Mouse (Mus musculus): ENCODE data around the gene Dhdh. TPM values are rescaled to one million over a fixed set of nuclear protein-coding genes. Genes with fewer than 3 reads are reported as not detected.
A peak's percentile ranks its signal among the peaks of the same experiment; 100 is the strongest.
"Not testable (repeated sequence)": the region's sequence is repeated elsewhere in the genome, so short reads cannot be mapped to it uniquely, and the experiment has no call there.

The Dhdh gene
- polyA plus RNA-seq, 1 experiment from 2014 or later: 3.7 TPM

DNA sequence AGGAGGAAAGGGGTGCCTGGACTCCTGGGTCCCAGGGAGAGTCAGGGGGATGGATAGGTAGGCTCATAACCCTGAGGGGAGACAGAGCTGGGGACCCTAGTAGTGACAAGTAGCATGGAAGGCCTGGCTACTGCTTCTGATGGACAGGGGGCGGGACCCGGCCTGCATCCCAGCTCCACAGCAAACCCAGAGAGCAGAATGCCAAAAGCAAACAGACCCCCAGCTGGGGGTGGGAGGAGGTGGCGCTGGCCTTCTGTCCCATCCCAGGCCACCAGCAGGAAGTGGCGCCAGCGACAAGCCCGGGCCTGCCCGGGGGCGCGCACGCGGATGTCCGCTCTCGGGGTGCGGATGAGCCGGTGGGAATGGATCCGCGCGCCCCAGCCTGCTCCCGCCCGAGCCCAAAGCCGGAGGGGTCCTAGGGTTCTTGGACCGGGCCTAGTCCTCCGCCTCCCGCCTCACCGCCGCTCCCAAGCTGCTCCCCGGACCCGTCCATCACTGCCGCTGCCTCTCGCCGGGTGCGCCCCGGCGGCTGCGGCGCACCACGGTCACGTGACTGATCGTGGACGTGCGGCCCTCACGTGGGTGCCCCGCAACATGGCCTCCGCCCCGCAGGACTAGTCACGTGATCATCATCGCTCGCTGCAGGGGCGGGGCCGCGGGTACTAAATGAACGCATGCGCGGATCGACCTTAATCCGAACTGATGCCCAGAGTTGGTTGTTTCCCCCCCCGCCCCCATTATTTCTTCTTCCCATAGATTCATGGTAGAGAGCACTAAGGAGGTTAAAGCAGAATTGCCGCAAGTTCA is 22.1 kb downstream of the Dhdh start, which contains the start of gene Bax:
Gene Bax (minus strand): TSS at position 616 of the 807 bp plus-strand sequence.
- under 1% methylated on average over 58 of the region's 58 CpGs for WGBS
- Histone ChIP-seq H3K27ac (ENCODE audit: low read length) (peak within 1 kb of the TSS; percentile 73), H3K27me3 (ENCODE audit: control insufficient read depth, insufficient read depth, low read depth, low read length) (no peaks in the 10 kb centered on the region), H3K4me2 (ENCODE audit: low read depth, low read length) (peak within 1 kb of the TSS; percentile 85), H3K4me3 (ENCODE audit: low read length) (peak within 1 kb of the TSS; percentile 84), H3K9ac (ENCODE audit: low read length) (peak within 1 kb of the TSS; percentile 84), H3K9me3 (ENCODE audit: control insufficient read depth, low read length) (no peaks in the 10 kb centered on the region), H3K4me1 (replicated peaks; ENCODE audit: control insufficient read depth, insufficient read depth, low read length) (peaks cover 14% of the 10 kb centered on the region), H3K36me3 (ENCODE audit: control insufficient read depth, insufficient read depth, low read length) (peaks cover 16% of the 10 kb centered on the region)
- ATAC-seq (ENCODE audit: low read depth): peak; percentile 87

DNA sequence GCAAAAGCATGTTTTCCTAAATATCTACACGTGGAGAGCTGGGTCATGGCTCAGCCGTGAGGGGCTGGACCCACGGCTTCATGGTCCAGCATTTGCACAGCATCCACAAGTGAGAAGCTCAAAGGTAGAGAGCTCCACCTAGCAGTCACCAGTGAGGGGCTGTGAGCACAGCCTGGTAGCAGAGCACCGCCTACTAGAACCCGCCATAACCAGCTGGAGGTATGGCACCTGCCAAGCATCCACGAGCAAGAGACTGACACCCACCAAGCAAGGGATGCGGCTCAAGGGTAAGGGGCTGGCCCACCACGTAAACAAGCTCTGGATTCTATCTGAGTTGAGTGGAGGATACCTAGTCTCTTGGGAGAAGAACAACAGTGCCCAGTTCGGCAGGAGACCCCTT is 23.1 kb downstream of the Dhdh start:
- H3K4me3 ChIP-seq (ENCODE audit: low read length): peak overlapping the region; percentile 84
- ATAC-seq (ENCODE audit: low read depth): no peak
- no peaks in the 10 kb centered on the region for H3K9me3 ChIP-seq (ENCODE audit: control insufficient read depth, low read length)
- no peaks in the 10 kb centered on the region for H3K27me3 ChIP-seq (ENCODE audit: control insufficient read depth, insufficient read depth, low read depth, low read length)
- peaks cover 20% of the 10 kb centered on the region for H3K4me1 ChIP-seq (replicated peaks; ENCODE audit: control insufficient read depth, insufficient read depth, low read length)
- H3K4me2 ChIP-seq (ENCODE audit: low read depth, low read length): peak overlapping the region; percentile 85
- 71% methylated on average over 9 of the region's 9 CpGs for WGBS
- H3K9ac ChIP-seq (ENCODE audit: low read length): no peak overlapping the region; the same call in 1 of the 2 replicates
- no peak overlapping the region for H3K27ac ChIP-seq (ENCODE audit: low read length)
- H3K36me3 ChIP-seq (ENCODE audit: control insufficient read depth, insufficient read depth, low read length): peaks cover 16% of the 10 kb centered on the region

DNA sequence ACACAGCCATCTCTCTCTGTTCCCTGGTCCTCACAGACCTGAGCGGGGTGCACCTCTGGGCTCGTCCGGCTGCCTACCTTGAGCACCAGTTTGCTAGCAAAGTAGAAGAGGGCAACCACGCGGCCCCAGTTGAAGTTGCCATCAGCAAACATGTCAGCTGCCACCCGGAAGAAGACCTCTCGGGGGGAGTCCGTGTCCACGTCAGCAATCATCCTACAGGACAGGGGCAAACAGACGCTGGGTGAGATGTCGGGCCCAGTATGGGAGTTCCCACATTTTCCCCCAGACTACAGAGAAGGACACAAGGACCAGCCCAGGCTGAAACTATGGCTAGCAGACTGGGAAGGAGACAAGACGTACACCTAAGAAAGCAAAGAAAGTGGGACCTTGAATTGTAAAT is 23.5 kb downstream of the Dhdh start:
- Histone ChIP-seq H3K9ac (ENCODE audit: low read length) (no peak overlapping the region), H3K4me3 (ENCODE audit: low read length) (no peak overlapping the region), H3K27ac (ENCODE audit: low read length) (no peak overlapping the region), H3K9me3 (ENCODE audit: control insufficient read depth, low read length) (no peaks in the 10 kb centered on the region), H3K4me2 (ENCODE audit: low read depth, low read length) (no peak overlapping the region), H3K4me1 (replicated peaks; ENCODE audit: control insufficient read depth, insufficient read depth, low read length) (peaks cover 25% of the 10 kb centered on the region), H3K36me3 (ENCODE audit: control insufficient read depth, insufficient read depth, low read length) (peaks cover 16% of the 10 kb centered on the region), H3K27me3 (ENCODE audit: control insufficient read depth, insufficient read depth, low read depth, low read length) (no peaks in the 10 kb centered on the region)
- 92% methylated on average over 12 of the region's 12 CpGs for WGBS
- no peak for ATAC-seq (ENCODE audit: low read depth)

DNA sequence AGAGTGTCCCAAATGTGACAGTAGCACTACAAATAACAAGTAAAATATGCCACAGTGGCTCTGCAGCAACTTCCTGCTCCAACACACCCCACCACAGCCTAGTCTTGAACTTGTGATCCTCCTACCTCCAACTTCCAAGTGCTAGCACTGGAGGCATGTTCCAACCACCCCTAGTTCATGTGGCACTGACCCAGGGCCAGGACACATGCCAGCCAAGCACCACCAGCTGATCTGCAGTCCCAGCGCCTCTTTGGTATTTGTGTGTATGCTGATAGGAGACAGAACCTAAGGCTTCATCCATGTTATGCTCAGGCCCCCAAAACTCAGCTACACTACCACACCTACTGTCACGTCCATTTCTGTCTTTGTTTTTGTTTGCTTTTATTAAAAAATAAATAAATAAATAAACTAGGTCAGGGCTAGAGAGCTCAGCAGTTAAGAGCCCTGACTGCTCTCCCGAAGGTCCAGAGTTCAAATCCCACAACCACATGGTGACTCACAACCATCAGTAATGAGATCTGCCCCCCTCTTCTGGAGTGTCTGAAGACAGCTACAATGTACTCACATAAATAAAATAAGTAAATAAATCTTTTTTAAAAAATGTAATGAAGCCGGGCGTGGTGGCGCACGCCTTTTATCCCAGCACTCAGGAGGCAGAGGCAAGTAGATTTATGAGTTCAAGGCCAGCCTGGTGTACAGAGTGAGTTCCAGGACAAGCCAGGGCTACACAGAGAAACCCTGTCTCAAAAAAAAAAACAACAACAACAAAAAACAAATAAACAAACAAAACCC is 24.4 kb downstream of the Dhdh start:
- H3K27ac ChIP-seq (ENCODE audit: low read length): no peak overlapping the region
- H3K4me1 ChIP-seq (replicated peaks; ENCODE audit: control insufficient read depth, insufficient read depth, low read length): peaks cover 27% of the 10 kb centered on the region
- no peak for ATAC-seq (ENCODE audit: low read depth)
- no peaks in the 10 kb centered on the region for H3K27me3 ChIP-seq (ENCODE audit: control insufficient read depth, insufficient read depth, low read depth, low read length)
- H3K4me3 ChIP-seq (ENCODE audit: low read length): no peak overlapping the region
- H3K4me2 ChIP-seq (ENCODE audit: low read depth, low read length): no peak overlapping the region
- H3K9ac ChIP-seq (ENCODE audit: low read length): no peak overlapping the region
- WGBS: 91% methylated on average over 7 of the region's 7 CpGs
- no peaks in the 10 kb centered on the region for H3K9me3 ChIP-seq (ENCODE audit: control insufficient read depth, low read length)
- peaks cover 16% of the 10 kb centered on the region for H3K36me3 ChIP-seq (ENCODE audit: control insufficient read depth, insufficient read depth, low read length)

DNA sequence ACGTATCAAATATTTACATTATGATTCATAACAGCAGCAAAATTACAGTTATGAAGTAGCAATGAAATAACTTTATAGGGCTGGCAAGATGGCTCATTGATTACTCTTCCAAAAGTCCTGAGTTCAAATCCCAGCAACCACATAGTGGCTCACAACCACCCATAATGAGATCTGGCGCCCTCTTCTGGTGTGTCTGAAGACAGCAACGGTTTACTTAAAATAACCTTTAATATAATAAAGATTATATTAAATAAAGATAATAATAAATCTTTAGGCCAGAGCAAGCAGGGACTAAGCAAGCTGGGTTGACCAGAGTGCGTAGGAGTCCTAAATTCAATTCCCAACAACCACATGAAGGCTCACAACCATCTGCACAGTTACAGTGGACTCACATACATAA is 25.7 kb downstream of the Dhdh start:
- not testable (repeated sequence) for H3K4me2 ChIP-seq (ENCODE audit: low read depth, low read length); H3K9me3 ChIP-seq (ENCODE audit: control insufficient read depth, low read length); H3K27ac ChIP-seq (ENCODE audit: low read length); H3K9ac ChIP-seq (ENCODE audit: low read length); ATAC-seq (ENCODE audit: low read depth); H3K4me3 ChIP-seq (ENCODE audit: low read length); H3K27me3 ChIP-seq (ENCODE audit: control insufficient read depth, insufficient read depth, low read depth, low read length)
- WGBS: 76% methylated on average over 4 of the region's 4 CpGs
- Histone ChIP-seq H3K4me1 (replicated peaks; ENCODE audit: control insufficient read depth, insufficient read depth, low read length) (peaks cover 33% of the 10 kb centered on the region), H3K36me3 (ENCODE audit: control insufficient read depth, insufficient read depth, low read length) (peaks cover 21% of the 10 kb centered on the region)

DNA sequence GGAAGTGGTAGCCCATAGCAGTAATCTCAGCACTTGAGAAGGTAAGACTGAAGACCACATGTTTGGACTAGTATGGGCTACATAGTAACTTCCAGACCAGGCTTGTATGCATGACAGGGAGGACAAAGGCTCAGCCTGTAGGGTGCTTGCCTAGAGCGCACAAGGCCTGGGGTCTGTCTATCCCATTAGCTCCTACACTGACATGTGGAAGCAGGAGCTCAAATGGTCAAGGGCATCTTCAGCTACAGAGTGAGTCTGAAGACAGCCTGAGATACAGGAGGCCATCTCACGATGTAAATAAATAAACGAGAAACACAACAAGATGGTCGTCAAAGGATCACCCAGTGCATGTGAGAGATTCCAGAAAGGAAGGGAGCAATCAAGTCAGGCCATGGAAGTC is 26.3 kb downstream of the Dhdh start:
- peaks cover 25% of the 10 kb centered on the region for H3K36me3 ChIP-seq (ENCODE audit: control insufficient read depth, insufficient read depth, low read length)
- H3K9me3 ChIP-seq (ENCODE audit: control insufficient read depth, low read length): no peaks in the 10 kb centered on the region
- no peak for ATAC-seq (ENCODE audit: low read depth)
- H3K4me1 ChIP-seq (replicated peaks; ENCODE audit: control insufficient read depth, insufficient read depth, low read length): peaks cover 38% of the 10 kb centered on the region
- 81% methylated on average over 4 of the region's 4 CpGs for WGBS
- H3K27me3 ChIP-seq (ENCODE audit: control insufficient read depth, insufficient read depth, low read depth, low read length): no peaks in the 10 kb centered on the region
- no peak overlapping the region for H3K4me2 ChIP-seq (ENCODE audit: low read depth, low read length)
- H3K27ac ChIP-seq (ENCODE audit: low read length): no peak overlapping the region
- no peak overlapping the region for H3K9ac ChIP-seq (ENCODE audit: low read length)
- H3K4me3 ChIP-seq (ENCODE audit: low read length): no peak overlapping the region

DNA sequence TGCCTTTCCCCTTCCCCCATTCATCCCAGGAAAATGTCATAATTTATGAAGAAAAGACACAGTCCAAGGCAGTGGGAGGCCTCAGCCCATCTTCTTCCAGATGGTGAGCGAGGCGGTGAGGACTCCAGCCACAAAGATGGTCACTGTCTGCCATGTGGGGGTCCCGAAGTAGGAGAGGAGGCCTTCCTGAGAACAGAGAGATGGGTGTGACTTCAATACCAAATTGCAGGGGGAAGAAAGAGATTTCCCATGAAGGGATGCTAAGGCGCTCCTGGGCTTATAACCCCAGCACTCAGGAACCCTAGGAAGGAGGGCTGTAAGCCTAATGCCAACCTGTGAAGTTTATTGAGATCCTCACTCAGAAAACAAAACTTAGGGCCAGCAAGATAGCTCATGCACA is 26.8 kb downstream of the Dhdh start:
- no peaks in the 10 kb centered on the region for H3K27me3 ChIP-seq (ENCODE audit: control insufficient read depth, insufficient read depth, low read depth, low read length)
- no peaks in the 10 kb centered on the region for H3K9me3 ChIP-seq (ENCODE audit: control insufficient read depth, low read length)
- H3K4me1 ChIP-seq (replicated peaks; ENCODE audit: control insufficient read depth, insufficient read depth, low read length): peaks cover 39% of the 10 kb centered on the region
- 89% methylated on average over 4 of the region's 4 CpGs for WGBS
- no peak overlapping the region for H3K4me3 ChIP-seq (ENCODE audit: low read length)
- no peak for ATAC-seq (ENCODE audit: low read depth)
- peaks cover 29% of the 10 kb centered on the region for H3K36me3 ChIP-seq (ENCODE audit: control insufficient read depth, insufficient read depth, low read length)
- peak overlapping the region; percentile 93 for H3K27ac ChIP-seq (ENCODE audit: low read length)
- 0 out of 2 replicates have a peak overlapping the region, but pooled peaks have one; percentile 21 for H3K9ac ChIP-seq (ENCODE audit: low read length)
- H3K4me2 ChIP-seq (ENCODE audit: low read depth, low read length): no peak overlapping the region

DNA sequence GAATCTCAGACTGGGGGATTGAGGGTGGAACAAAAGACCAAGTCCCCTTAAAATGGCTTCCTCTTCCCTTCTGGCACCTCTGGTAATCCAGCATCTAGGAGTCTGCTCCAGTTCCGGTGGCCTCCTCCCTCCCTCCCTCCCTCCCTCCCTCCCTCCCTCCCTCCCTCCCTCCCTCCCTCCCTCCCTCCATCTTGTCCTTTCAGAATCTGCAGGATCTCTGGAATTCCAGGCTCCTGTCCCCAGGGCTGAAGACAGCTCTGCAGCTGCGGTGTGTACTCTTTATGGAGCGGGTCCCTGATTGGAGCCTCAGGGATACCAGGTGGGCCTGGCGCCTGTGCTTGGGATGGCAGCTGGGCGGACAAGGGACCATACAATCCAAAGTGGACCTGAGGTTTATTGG is 27.3 kb downstream of the Dhdh start:
- H3K4me2 ChIP-seq (ENCODE audit: low read depth, low read length): no peak overlapping the region
- H3K27me3 ChIP-seq (ENCODE audit: control insufficient read depth, insufficient read depth, low read depth, low read length): no peaks in the 10 kb centered on the region
- H3K4me1 ChIP-seq (replicated peaks; ENCODE audit: control insufficient read depth, insufficient read depth, low read length): peaks cover 43% of the 10 kb centered on the region
- H3K27ac ChIP-seq (ENCODE audit: low read length): peak overlapping the region; percentile 93
- ATAC-seq (ENCODE audit: low read depth): no peak
- peaks cover 29% of the 10 kb centered on the region for H3K36me3 ChIP-seq (ENCODE audit: control insufficient read depth, insufficient read depth, low read length)
- whole genome bisulfite sequencing: 48% methylated on average over 5 of the region's 5 CpGs
- H3K9ac ChIP-seq (ENCODE audit: low read length): peak overlapping the region; percentile 63
- H3K4me3 ChIP-seq (ENCODE audit: low read length): no peak overlapping the region
- no peaks in the 10 kb centered on the region for H3K9me3 ChIP-seq (ENCODE audit: control insufficient read depth, low read length)

DNA sequence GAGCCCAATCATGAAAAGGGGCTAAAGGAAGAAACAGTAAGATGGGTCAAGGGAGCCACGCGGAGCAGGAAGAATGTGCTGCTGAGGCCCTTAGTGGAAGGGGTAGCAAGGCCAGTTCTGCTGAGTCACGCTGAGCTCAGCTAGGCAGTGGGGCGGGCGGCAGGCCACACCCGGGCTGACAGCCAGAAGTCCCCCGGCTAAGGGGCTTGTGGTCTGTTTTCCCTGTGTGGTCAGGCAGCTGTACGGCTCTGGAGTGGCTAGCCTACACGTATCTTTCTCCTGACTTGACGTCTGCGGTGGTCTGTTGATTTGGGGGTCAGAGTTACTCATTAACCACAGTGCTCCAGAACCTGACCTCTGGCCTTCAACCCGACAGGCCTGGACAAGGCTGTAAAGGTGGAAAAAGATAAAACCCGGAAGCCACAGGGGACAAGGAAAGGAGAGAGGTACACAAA is 27.7 kb downstream of the Dhdh start:
- H3K27ac ChIP-seq (ENCODE audit: low read length): peak overlapping the region; percentile 93
- no peaks in the 10 kb centered on the region for H3K9me3 ChIP-seq (ENCODE audit: control insufficient read depth, low read length)
- no peaks in the 10 kb centered on the region for H3K27me3 ChIP-seq (ENCODE audit: control insufficient read depth, insufficient read depth, low read depth, low read length)
- peaks cover 39% of the 10 kb centered on the region for H3K4me1 ChIP-seq (replicated peaks; ENCODE audit: control insufficient read depth, insufficient read depth, low read length)
- peak; percentile 26; the same call in 1 of the 2 replicates for ATAC-seq (ENCODE audit: low read depth)
- peak overlapping the region; percentile 63 for H3K9ac ChIP-seq (ENCODE audit: low read length)
- 6% methylated on average over 13 of the region's 13 CpGs for WGBS
- peak overlapping the region; percentile 63 for H3K4me2 ChIP-seq (ENCODE audit: low read depth, low read length)
- H3K36me3 ChIP-seq (ENCODE audit: control insufficient read depth, insufficient read depth, low read length): peaks cover 29% of the 10 kb centered on the region
- peak overlapping the region; percentile 50 for H3K4me3 ChIP-seq (ENCODE audit: low read length)
